Mouse (Mus musculus) megakaryocyte, embryonic 14.5 days (primary cell): ENCODE results near the gene Gmds. TPM values are rescaled to one million over a fixed set of nuclear protein-coding genes. Genes with fewer than 3 reads are reported as not detected.

Source experiments
- H3K27me3 ChIP-seq: replicated peaks from 2 replicates; pipeline ENCODE3; 2012; ENCODE audit warnings: inconsistent platforms
- H3K36me3 ChIP-seq: replicated peaks from 2 replicates; pipeline ENCODE3; 2012; ENCODE audit warnings: low read length, inconsistent platforms, mixed read lengths
- H3K4me1 ChIP-seq: 2 replicates; pipeline ENCODE4 v1.6.1; 2012; ENCODE audit warnings: inconsistent platforms
- H3K4me3 ChIP-seq: replicated peaks from 2 replicates; pipeline ENCODE3; 2012; ENCODE audit warnings: moderate library complexity, mild to moderate bottlenecking, inconsistent platforms
- H3K9me3 ChIP-seq: 2 replicates; pipeline ENCODE4 v1.6.1; 2012; ENCODE audit warnings: inconsistent platforms
- FLI1 ChIP-seq: IDR thresholded peaks from 2 replicates; pipeline ENCODE4 v1.6.1; 2012; ENCODE audit warnings: low read length, inconsistent platforms, mixed read lengths
- GATA1 ChIP-seq: IDR thresholded peaks from 3 replicates; pipeline ENCODE4 v1.6.1; 2012; ENCODE audit warnings: mixed read lengths, low read length, inconsistent platforms, borderline replicate concordance
- polyA plus RNA-seq: library from polyadenylated mRNA; stranded (reverse); fragments of >175 nt; gene quantifications from 2 replicates; pipeline ENCODE4 v1.2.3, GENCODE M21; 2012; ENCODE audit warnings: low replicate concordance; ENCODE audit not compliant: insufficient read depth

Gmds gene
- polyA plus RNA-seq, 1 experiment: 59.8 TPM

GRCm38 (mm10) chr13:32269261-32269660 lies 69.3 kb downstream of the Gmds start:
- no peaks in the 10 kb centered on the region for H3K27me3 ChIP-seq

GRCm38 (mm10) chr13:32268284-32268683 lies 70.3 kb downstream of the Gmds start:
- Histone ChIP-seq H3K9me3 (no peaks in the 10 kb centered on the region), H3K4me1 (peaks cover 37% of the 10 kb centered on the region), H3K36me3 (peaks cover 3% of the 10 kb centered on the region), H3K4me3 (no peak overlapping the region), H3K27me3 (no peaks in the 10 kb centered on the region)
- TF ChIP-seq GATA1 (no peak), FLI1 (no peak)

More at GRCm38 (mm10) chr13:32269261-32269660, 69.3 kb downstream of the Gmds start:
- TF ChIP-seq FLI1: no peak
- Histone ChIP-seq H3K9me3 (no peaks in the 10 kb centered on the region), H3K4me1 (peaks cover 41% of the 10 kb centered on the region), H3K36me3 (peaks cover 3% of the 10 kb centered on the region), H3K4me3 (no peak overlapping the region)

GRCm38 (mm10) chr13:32267184-32267775 lies 71.3 kb downstream of the Gmds start:
- Histone ChIP-seq H3K27me3 (no peaks in the 10 kb centered on the region), H3K9me3 (no peaks in the 10 kb centered on the region), H3K4me3 (no peak overlapping the region), H3K36me3 (no peaks in the 10 kb centered on the region), H3K4me1 (peaks cover 37% of the 10 kb centered on the region)
- TF ChIP-seq GATA1 (no peak), FLI1 (no peak)

- TF ChIP-seq GATA1: no peak
- TF ChIP-seq FLI1: no peak
Measured at GRCm38 (mm10) chr13:32266721-32267120, 71.8 kb downstream of the Gmds start.

GRCm38 (mm10) chr13:32256121-32256520 lies 82.4 kb downstream of the Gmds start:
- Histone ChIP-seq H3K36me3 (no peaks in the 10 kb centered on the region), H3K27me3 (no peaks in the 10 kb centered on the region), H3K4me3 (no peak overlapping the region), H3K9me3 (no peaks in the 10 kb centered on the region), H3K4me1 (peaks cover 68% of the 10 kb centered on the region)
- no peak for TF ChIP-seq FLI1

More at GRCm38 (mm10) chr13:32266721-32267120, 71.8 kb downstream of the Gmds start:
- Histone ChIP-seq H3K27me3 (no peaks in the 10 kb centered on the region), H3K36me3 (no peaks in the 10 kb centered on the region), H3K4me1 (peaks cover 37% of the 10 kb centered on the region), H3K9me3 (no peaks in the 10 kb centered on the region), H3K4me3 (no peak overlapping the region)

- Histone ChIP-seq H3K4me3 (no peak overlapping the region), H3K9me3 (no peaks in the 10 kb centered on the region), H3K36me3 (no peaks in the 10 kb centered on the region), H3K27me3 (no peaks in the 10 kb centered on the region), H3K4me1 (peaks cover 43% of the 10 kb centered on the region)
- TF ChIP-seq FLI1: no peak
- TF ChIP-seq GATA1: no peak
Measured at GRCm38 (mm10) chr13:32252276-32252675, 86.3 kb downstream of the Gmds start.

GRCm38 (mm10) chr13:32242200-32242599 lies 96.3 kb downstream of the Gmds start:
- Histone ChIP-seq H3K9me3 (no peaks in the 10 kb centered on the region), H3K4me3 (no peak overlapping the region), H3K4me1 (peaks cover 11% of the 10 kb centered on the region)

GRCm38 (mm10) chr13:32236269-32236678 lies 102.3 kb downstream of the Gmds start:
- Histone ChIP-seq H3K4me3 (peak overlapping the region; percentile 20), H3K27me3 (no peaks in the 10 kb centered on the region), H3K4me1 (peaks cover 51% of the 10 kb centered on the region), H3K9me3 (no peaks in the 10 kb centered on the region), H3K36me3 (no peaks in the 10 kb centered on the region)
- TF ChIP-seq FLI1 (no peak), GATA1 (no peak)

More at GRCm38 (mm10) chr13:32242200-32242599, 96.3 kb downstream of the Gmds start:
- Histone ChIP-seq H3K36me3 (no peaks in the 10 kb centered on the region), H3K27me3 (no peaks in the 10 kb centered on the region)
- TF ChIP-seq GATA1: no peak
- no peak for TF ChIP-seq FLI1

- H3K9me3 ChIP-seq: no peaks in the 10 kb centered on the region
- TF ChIP-seq FLI1: no peak
- no peak for TF ChIP-seq GATA1
Measured at GRCm38 (mm10) chr13:32235046-32235445, 103.5 kb downstream of the Gmds start.

GRCm38 (mm10) chr13:32234019-32234418 lies 104.5 kb downstream of the Gmds start:
- Histone ChIP-seq H3K4me3 (peak overlapping the region; percentile 84), H3K36me3 (no peaks in the 10 kb centered on the region), H3K27me3 (no peaks in the 10 kb centered on the region), H3K4me1 (peaks cover 61% of the 10 kb centered on the region), H3K9me3 (no peaks in the 10 kb centered on the region)
- TF ChIP-seq FLI1 (no peak), GATA1 (0 out of 3 replicates have a peak, but pooled peaks have one; percentile 55)

More at GRCm38 (mm10) chr13:32235046-32235445, 103.5 kb downstream of the Gmds start:
- Histone ChIP-seq H3K4me1 (peaks cover 57% of the 10 kb centered on the region), H3K4me3 (no peak overlapping the region), H3K36me3 (no peaks in the 10 kb centered on the region), H3K27me3 (no peaks in the 10 kb centered on the region)
